Mouse (Mus musculus): ENCODE measurements at regions not wholly inside any gene's neighbourhood (a gene's known extent, or its start where the extent isn't known, plus 50 kb on each side); places are given as distances from the start of the nearest gene placed in this dataset.

GRCm38 (mm10) chr4:81570736-81571135 lies 128.1 kb upstream of the Mpdz start:
- H3K36me3 ChIP-seq (ENCODE audit: control insufficient read depth, insufficient read depth, low read length) = no peaks in the 10 kb centered on the region
- no peak overlapping the region for H3K27ac ChIP-seq (replicated peaks; ENCODE audit: low read depth, low read length)
- no peak overlapping the region for H3K9ac ChIP-seq (ENCODE audit: low read length)
- no peak for ATAC-seq (ENCODE audit: insufficient number of reproducible peaks, low FRiP score, low TSS enrichment, low read depth)
- no peak overlapping the region for H3K4me3 ChIP-seq (ENCODE audit: low read depth, low read length)
- H3K27me3 ChIP-seq (ENCODE audit: control insufficient read depth, insufficient read depth, low read length) = no peaks in the 10 kb centered on the region
- DNase-seq (ENCODE audit: low spot score) = no peak
- H3K4me2 ChIP-seq (ENCODE audit: low read depth, severe bottlenecking) = no peak overlapping the region
- no peaks in the 10 kb centered on the region for H3K4me1 ChIP-seq (ENCODE audit: control insufficient read depth, insufficient read depth, low read length)
- no peaks in the 10 kb centered on the region for H3K9me3 ChIP-seq (ENCODE audit: control insufficient read depth, low read length)
- WGBS = 68% methylated on average over 4 of the region's 4 CpGs

- no peaks in the 10 kb centered on the region for H3K9me3 ChIP-seq (ENCODE audit: control insufficient read depth, low read length)
- 83% methylated on average over 3 of the region's 3 CpGs for WGBS
- DNase-seq (ENCODE audit: low spot score) = no peak
Observed at GRCm38 (mm10) chr4:81569531-81569930, 126.9 kb upstream of the Mpdz start.

DNA sequence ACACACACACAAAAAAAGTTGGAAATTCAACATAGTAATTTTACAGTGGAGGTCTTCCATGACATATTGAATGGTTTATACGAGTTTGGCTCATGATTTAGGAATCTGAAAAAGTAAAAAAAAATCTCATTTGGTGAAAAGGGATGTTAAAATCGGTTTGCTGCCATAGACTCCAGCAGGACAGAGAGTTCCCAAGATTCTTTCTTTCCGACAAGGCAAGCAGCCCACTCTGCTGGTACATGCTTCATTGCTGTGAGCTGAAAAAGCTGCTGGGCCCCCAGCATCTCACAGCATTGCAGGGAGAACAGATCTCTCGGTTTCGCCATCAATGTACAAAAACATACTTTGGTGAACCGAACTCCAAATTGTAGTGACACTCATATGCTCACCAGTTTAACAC lies 125.8 kb upstream of the Mpdz start:
- Histone ChIP-seq H3K9me3 (ENCODE audit: control insufficient read depth, low read length) (no peaks in the 10 kb centered on the region), H3K4me3 (ENCODE audit: low read depth, low read length) (no peak overlapping the region), H3K27me3 (ENCODE audit: control insufficient read depth, insufficient read depth, low read length) (no peaks in the 10 kb centered on the region), H3K4me2 (ENCODE audit: low read depth, severe bottlenecking) (no peak overlapping the region), H3K4me1 (ENCODE audit: control insufficient read depth, insufficient read depth, low read length) (0 out of 2 replicates have a peak, but pooled peaks cover 4% of the 10 kb centered on the region), H3K27ac (replicated peaks; ENCODE audit: low read depth, low read length) (no peak overlapping the region), H3K9ac (ENCODE audit: low read length) (no peak overlapping the region), H3K36me3 (ENCODE audit: control insufficient read depth, insufficient read depth, low read length) (no peaks in the 10 kb centered on the region)
- 86% methylated on average over 6 of the region's 6 CpGs for WGBS
- DNase-seq (ENCODE audit: low spot score) (no peak), ATAC-seq (ENCODE audit: insufficient number of reproducible peaks, low FRiP score, low TSS enrichment, low read depth) (no peak)

More at GRCm38 (mm10) chr4:81569531-81569930, 126.9 kb upstream of the Mpdz start:
- Histone ChIP-seq H3K36me3 (ENCODE audit: control insufficient read depth, insufficient read depth, low read length) (no peaks in the 10 kb centered on the region), H3K4me3 (ENCODE audit: low read depth, low read length) (no peak overlapping the region), H3K27ac (replicated peaks; ENCODE audit: low read depth, low read length) (no peak overlapping the region), H3K4me1 (ENCODE audit: control insufficient read depth, insufficient read depth, low read length) (no peaks in the 10 kb centered on the region), H3K4me2 (ENCODE audit: low read depth, severe bottlenecking) (no peak overlapping the region), H3K27me3 (ENCODE audit: control insufficient read depth, insufficient read depth, low read length) (no peaks in the 10 kb centered on the region), H3K9ac (ENCODE audit: low read length) (no peak overlapping the region)
- no peak for ATAC-seq (ENCODE audit: insufficient number of reproducible peaks, low FRiP score, low TSS enrichment, low read depth)

DNA sequence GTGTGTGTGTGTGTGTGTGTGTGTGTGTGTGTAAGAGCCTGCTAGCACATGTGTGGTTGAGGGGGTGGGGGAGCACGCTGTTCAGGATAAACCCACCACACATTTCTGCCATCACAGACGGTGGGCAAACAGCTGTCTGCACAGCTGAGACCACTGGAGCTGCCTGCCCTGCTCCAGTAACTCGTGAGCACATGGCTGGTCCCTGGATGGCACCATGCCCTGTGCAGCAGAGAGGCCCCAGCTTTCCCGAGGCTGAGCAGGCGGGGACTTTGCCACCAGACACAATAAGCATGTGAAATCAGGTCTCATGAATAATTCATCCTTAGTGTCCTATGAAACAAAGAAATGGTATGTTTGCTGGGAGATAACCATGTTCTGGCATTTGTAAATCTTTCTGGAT lies 125.3 kb upstream of the Mpdz start:
- Histone ChIP-seq H3K9ac (ENCODE audit: low read length) (no peak overlapping the region), H3K9me3 (ENCODE audit: control insufficient read depth, low read length) (no peaks in the 10 kb centered on the region), H3K27me3 (ENCODE audit: control insufficient read depth, insufficient read depth, low read length) (no peaks in the 10 kb centered on the region), H3K36me3 (ENCODE audit: control insufficient read depth, insufficient read depth, low read length) (no peaks in the 10 kb centered on the region), H3K27ac (replicated peaks; ENCODE audit: low read depth, low read length) (no peak overlapping the region), H3K4me2 (ENCODE audit: low read depth, severe bottlenecking) (no peak overlapping the region), H3K4me1 (ENCODE audit: control insufficient read depth, insufficient read depth, low read length) (0 out of 2 replicates have a peak, but pooled peaks cover 5% of the 10 kb centered on the region), H3K4me3 (ENCODE audit: low read depth, low read length) (no peak overlapping the region)
- 65% methylated on average over 5 of the region's 5 CpGs for WGBS
- DNase-seq (ENCODE audit: low spot score) (no peak), ATAC-seq (ENCODE audit: insufficient number of reproducible peaks, low FRiP score, low TSS enrichment, low read depth) (no peak)

GRCm38 (mm10) chr4:81566526-81566925 lies 123.9 kb upstream of the Mpdz start:
- WGBS = 48% methylated on average over 11 of the region's 11 CpGs
- H3K4me1 ChIP-seq (ENCODE audit: control insufficient read depth, insufficient read depth, low read length) = peaks cover 5% of the 10 kb centered on the region; the same call in 1 of the 2 replicates
- no peak for ATAC-seq (ENCODE audit: insufficient number of reproducible peaks, low FRiP score, low TSS enrichment, low read depth)
- DNase-seq (ENCODE audit: low spot score) = no peak
- no peaks in the 10 kb centered on the region for H3K27me3 ChIP-seq (ENCODE audit: control insufficient read depth, insufficient read depth, low read length)
- no peaks in the 10 kb centered on the region for H3K9me3 ChIP-seq (ENCODE audit: control insufficient read depth, low read length)
- H3K27ac ChIP-seq (replicated peaks; ENCODE audit: low read depth, low read length) = no peak overlapping the region
- no peaks in the 10 kb centered on the region for H3K36me3 ChIP-seq (ENCODE audit: control insufficient read depth, insufficient read depth, low read length)
- no peak overlapping the region for H3K9ac ChIP-seq (ENCODE audit: low read length)
- no peak overlapping the region for H3K4me2 ChIP-seq (ENCODE audit: low read depth, severe bottlenecking)
- no peak overlapping the region for H3K4me3 ChIP-seq (ENCODE audit: low read depth, low read length)

DNA sequence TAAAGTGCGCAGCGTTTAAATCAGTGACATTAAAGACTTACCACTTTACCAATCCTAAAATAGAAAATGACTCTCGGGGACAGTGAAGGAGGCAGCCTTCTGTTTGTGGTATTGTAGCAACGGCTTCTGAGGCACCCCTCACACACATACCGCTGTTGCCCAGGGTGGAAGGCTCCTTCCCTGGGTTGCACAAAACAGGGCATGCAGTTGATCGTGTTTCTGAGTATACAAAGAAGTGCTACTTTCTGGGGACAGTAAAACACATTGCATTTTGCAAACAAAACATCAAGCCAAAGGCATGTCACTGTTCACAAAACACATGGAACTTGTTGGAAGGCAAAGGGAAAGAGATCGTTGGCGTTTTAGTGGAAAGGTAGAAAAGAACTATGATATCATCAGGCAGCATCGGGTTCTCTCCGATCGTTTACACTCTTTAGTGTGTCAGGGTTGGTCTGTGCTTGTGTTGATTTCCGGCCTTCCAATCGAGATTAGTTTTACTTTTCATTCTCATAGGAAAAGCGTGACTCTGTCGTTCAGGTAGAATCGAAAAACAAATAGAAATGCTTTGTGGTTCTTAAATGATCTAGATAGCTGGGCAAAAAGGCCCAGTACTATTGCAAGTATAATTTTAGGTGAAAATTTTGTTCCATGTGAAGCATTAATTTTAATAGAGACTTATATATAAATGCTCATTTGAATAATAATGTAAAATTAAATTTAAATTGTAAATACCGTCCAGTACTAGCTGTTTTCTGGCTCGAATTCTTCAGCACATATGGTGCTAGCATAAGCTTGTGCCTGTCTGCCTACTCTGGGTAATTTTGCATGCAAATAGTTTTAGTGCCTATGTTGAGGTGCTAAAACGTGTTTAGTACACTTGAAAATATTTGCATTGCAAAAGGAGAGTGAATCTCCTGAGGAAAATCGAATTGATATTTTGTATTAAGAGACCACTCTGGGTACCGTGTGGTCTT lies 123.1 kb upstream of the Mpdz start:
- Histone ChIP-seq H3K4me1 (ENCODE audit: control insufficient read depth, insufficient read depth, low read length) (peaks cover 9% of the 10 kb centered on the region; the same call in 1 of the 2 replicates), H3K36me3 (ENCODE audit: control insufficient read depth, insufficient read depth, low read length) (no peaks in the 10 kb centered on the region), H3K4me2 (ENCODE audit: low read depth, severe bottlenecking) (no peak overlapping the region), H3K4me3 (ENCODE audit: low read depth, low read length) (no peak overlapping the region), H3K9ac (ENCODE audit: low read length) (no peak overlapping the region), H3K9me3 (ENCODE audit: control insufficient read depth, low read length) (no peaks in the 10 kb centered on the region), H3K27me3 (ENCODE audit: control insufficient read depth, insufficient read depth, low read length) (no peaks in the 10 kb centered on the region), H3K27ac (replicated peaks; ENCODE audit: low read depth, low read length) (no peak overlapping the region)
- WGBS = 85% methylated on average over 21 of the region's 21 CpGs
- ATAC-seq (ENCODE audit: insufficient number of reproducible peaks, low FRiP score, low TSS enrichment, low read depth) (no peak), DNase-seq (ENCODE audit: low spot score) (no peak)

- ATAC-seq (ENCODE audit: insufficient number of reproducible peaks, low FRiP score, low TSS enrichment, low read depth) (no peak), DNase-seq (ENCODE audit: low spot score) (no peak)
- H3K36me3 ChIP-seq (ENCODE audit: control insufficient read depth, insufficient read depth, low read length) = no peaks in the 10 kb centered on the region
- H3K4me3 ChIP-seq (ENCODE audit: low read depth, low read length) = no peak overlapping the region
- no peaks in the 10 kb centered on the region for H3K27me3 ChIP-seq (ENCODE audit: control insufficient read depth, insufficient read depth, low read length)
- WGBS = 8% methylated on average over 6 of the region's 6 CpGs
- H3K9me3 ChIP-seq (ENCODE audit: control insufficient read depth, low read length) = no peaks in the 10 kb centered on the region
- H3K4me2 ChIP-seq (ENCODE audit: low read depth, severe bottlenecking) = no peak overlapping the region
- H3K4me1 ChIP-seq (ENCODE audit: control insufficient read depth, insufficient read depth, low read length) = peaks cover 9% of the 10 kb centered on the region; the same call in 1 of the 2 replicates
- no peak overlapping the region for H3K9ac ChIP-seq (ENCODE audit: low read length)
- no peak overlapping the region for H3K27ac ChIP-seq (replicated peaks; ENCODE audit: low read depth, low read length)
Observed at GRCm38 (mm10) chr4:81564446-81564845, 121.8 kb upstream of the Mpdz start.

DNA sequence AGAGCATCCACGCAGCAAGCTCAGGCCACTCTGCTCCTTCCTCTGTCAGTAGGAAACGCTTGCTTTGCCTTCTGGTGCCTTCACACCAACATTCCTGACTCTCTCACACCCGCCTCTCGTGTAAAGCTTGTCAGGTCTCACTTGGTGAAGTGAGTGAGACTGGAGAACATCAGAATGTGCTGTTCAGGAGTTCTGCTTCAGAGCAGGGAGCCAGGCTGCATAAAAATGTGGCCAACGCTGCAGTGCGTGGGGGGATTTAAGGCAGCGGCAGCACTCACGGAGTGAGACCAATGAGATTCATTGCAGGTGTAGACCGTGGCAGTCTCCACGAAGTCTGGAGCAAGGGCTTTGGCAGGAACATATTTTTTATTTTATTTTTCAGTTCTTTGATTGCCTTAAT lies 121.0 kb upstream of the Mpdz start:
- peak; percentile 32 for DNase-seq (ENCODE audit: low spot score)
- ATAC-seq (ENCODE audit: insufficient number of reproducible peaks, low FRiP score, low TSS enrichment, low read depth) = no peak
- Histone ChIP-seq H3K4me2 (ENCODE audit: low read depth, severe bottlenecking) (no peak overlapping the region), H3K4me3 (ENCODE audit: low read depth, low read length) (no peak overlapping the region), H3K4me1 (ENCODE audit: control insufficient read depth, insufficient read depth, low read length) (peaks cover 9% of the 10 kb centered on the region; the same call in 1 of the 2 replicates), H3K36me3 (ENCODE audit: control insufficient read depth, insufficient read depth, low read length) (no peaks in the 10 kb centered on the region), H3K9me3 (ENCODE audit: control insufficient read depth, low read length) (no peaks in the 10 kb centered on the region), H3K27me3 (ENCODE audit: control insufficient read depth, insufficient read depth, low read length) (no peaks in the 10 kb centered on the region), H3K9ac (ENCODE audit: low read length) (no peak overlapping the region), H3K27ac (replicated peaks; ENCODE audit: low read depth, low read length) (peak overlapping the region; percentile 30; the same call in 1 of the 2 replicates)
- 22% methylated on average over 10 of the region's 10 CpGs for WGBS

Data from limb, embryonic 11.5 days (tissue).